Mouse (Mus musculus): ENCODE data around the gene Tmem222. TPM values are rescaled to one million over a fixed set of nuclear protein-coding genes. Genes with fewer than 3 reads are reported as not detected.

Tmem222 gene
- polyA plus RNA-seq, 2 experiments, result 84.1 to 101 TPM

DNA sequence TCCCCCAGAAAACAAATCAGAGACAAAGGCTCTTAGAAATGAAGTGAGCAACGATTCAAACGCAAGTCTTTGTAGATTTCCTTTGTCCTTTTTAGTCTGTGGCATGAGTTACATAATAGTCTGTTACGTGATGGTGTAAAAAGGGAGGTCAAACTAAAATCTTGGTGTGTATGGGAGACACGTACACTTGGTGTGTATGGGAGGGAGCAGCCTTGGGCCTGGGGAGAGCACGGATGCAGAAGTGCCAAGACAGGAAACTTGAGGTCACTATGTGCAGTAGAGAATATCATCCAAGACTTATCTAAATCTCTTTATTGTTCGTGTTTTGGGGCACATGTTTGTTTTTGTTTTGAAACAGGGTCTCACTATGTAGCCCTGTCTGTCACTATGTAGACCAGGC is 475 bp upstream of the Tmem222 start:
- Histone ChIP-seq H3K9me3 (ENCODE audit: control insufficient read depth, low read length) (no peaks in the 10 kb centered on the region), H3K4me1 (ENCODE audit: control insufficient read depth, insufficient read depth, low read length) (peaks cover 32% of the 10 kb centered on the region), H3K36me3 (ENCODE audit: control insufficient read depth, insufficient read depth, low read length) (peaks cover 7% of the 10 kb centered on the region; the same call in 1 of the 2 replicates), H3K27me3 (ENCODE audit: control insufficient read depth, insufficient read depth, low read length) (no peaks in the 10 kb centered on the region), H3K4me3 (replicated peaks; ENCODE audit: low read length) (peak overlapping the region; percentile 89), H3K27ac (replicated peaks; ENCODE audit: low read depth, low read length) (peak overlapping the region; percentile 92), H3K9ac (ENCODE audit: low read depth, low read length, severe bottlenecking) (peak overlapping the region; percentile 87), H3K4me2 (replicated peaks; ENCODE audit: low read depth, low read length, severe bottlenecking) (peak overlapping the region; percentile 79)
- DNase-seq (ENCODE audit: low spot score), result no peak
- TF ChIP-seq POLR2A (IDR thresholded peaks at IDR 0.05; ENCODE audit: borderline replicate concordance, extremely low read depth, insufficient read depth, insufficient read length), result no peak
- 28% methylated on average over 6 of the region's 6 CpGs for WGBS
- ATAC-seq (ENCODE audit: low FRiP score, low read depth), result no peak; the same call in 1 of the 2 replicates

DNA sequence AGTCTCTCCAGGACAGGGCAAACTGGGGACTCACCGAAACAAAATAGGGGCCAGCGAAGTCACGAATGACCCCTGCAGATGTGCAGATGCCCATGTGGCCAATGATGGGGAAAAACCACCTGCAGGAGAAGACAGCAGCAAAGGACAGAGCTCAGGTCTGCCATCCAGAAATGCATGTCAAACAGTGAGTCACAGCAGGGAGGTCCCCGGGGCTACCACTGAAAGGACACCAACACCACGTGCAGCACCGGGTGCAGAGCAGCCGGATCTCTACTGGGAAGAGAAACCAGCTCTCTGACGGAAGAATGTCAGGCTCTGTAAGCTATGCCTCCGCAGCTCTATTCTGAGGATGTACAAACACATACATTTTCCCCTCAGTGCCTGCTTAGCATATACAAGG is 6.7 kb downstream of the Tmem222 start:
- Histone ChIP-seq H3K9me3 (ENCODE audit: control insufficient read depth, low read length) (no peaks in the 10 kb centered on the region), H3K9ac (ENCODE audit: low read depth, low read length, severe bottlenecking) (no peak overlapping the region), H3K4me2 (replicated peaks; ENCODE audit: low read depth, low read length, severe bottlenecking) (no peak overlapping the region), H3K4me3 (replicated peaks; ENCODE audit: low read length) (no peak overlapping the region), H3K36me3 (ENCODE audit: control insufficient read depth, insufficient read depth, low read length) (peaks cover 52% of the 10 kb centered on the region), H3K27ac (replicated peaks; ENCODE audit: low read depth, low read length) (no peak overlapping the region), H3K27me3 (ENCODE audit: control insufficient read depth, insufficient read depth, low read length) (no peaks in the 10 kb centered on the region), H3K4me1 (ENCODE audit: control insufficient read depth, insufficient read depth, low read length) (peaks cover under 1% of the 10 kb centered on the region; the same call in 1 of the 2 replicates)
- DNase-seq (ENCODE audit: low spot score), result no peak
- ATAC-seq (ENCODE audit: low FRiP score, low read depth), result no peak
- 96% methylated on average over 9 of the region's 9 CpGs for WGBS
- no peak for TF ChIP-seq POLR2A (IDR thresholded peaks at IDR 0.05; ENCODE audit: borderline replicate concordance, extremely low read depth, insufficient read depth, insufficient read length)

DNA sequence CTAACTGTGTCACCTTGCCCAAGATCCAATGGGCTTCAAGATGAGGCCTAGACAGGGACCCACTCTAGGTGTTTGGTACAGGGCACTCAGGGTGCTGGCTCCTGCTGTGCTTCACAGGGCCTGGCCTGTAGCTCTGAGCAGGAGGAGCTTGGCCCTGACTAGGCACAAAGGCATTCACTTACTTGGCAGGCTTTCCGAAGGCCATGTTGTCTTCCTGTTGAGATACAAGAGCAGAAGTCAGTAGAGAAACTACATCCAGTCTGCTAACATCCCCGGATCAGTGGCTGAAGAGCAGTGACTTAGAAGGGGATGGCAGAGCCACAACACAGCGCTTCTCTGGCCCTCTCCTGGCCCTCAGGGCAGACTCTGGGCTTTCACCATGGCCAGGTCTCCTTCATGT is 8.0 kb downstream of the Tmem222 start:
- 84% methylated on average over 3 of the region's 3 CpGs for WGBS
- H3K4me1 ChIP-seq (ENCODE audit: control insufficient read depth, insufficient read depth, low read length), result no peaks in the 10 kb centered on the region
- no peak overlapping the region for H3K4me3 ChIP-seq (replicated peaks; ENCODE audit: low read length)
- TF ChIP-seq POLR2A (IDR thresholded peaks at IDR 0.05; ENCODE audit: borderline replicate concordance, extremely low read depth, insufficient read depth, insufficient read length), result no peak
- H3K27ac ChIP-seq (replicated peaks; ENCODE audit: low read depth, low read length), result no peak overlapping the region
- H3K27me3 ChIP-seq (ENCODE audit: control insufficient read depth, insufficient read depth, low read length), result no peaks in the 10 kb centered on the region
- no peaks in the 10 kb centered on the region; the same call in 1 of the 2 replicates for H3K9me3 ChIP-seq (ENCODE audit: control insufficient read depth, low read length)
- DNase-seq (ENCODE audit: low spot score) (no peak), ATAC-seq (ENCODE audit: low FRiP score, low read depth) (no peak)
- no peak overlapping the region for H3K9ac ChIP-seq (ENCODE audit: low read depth, low read length, severe bottlenecking)
- H3K4me2 ChIP-seq (replicated peaks; ENCODE audit: low read depth, low read length, severe bottlenecking), result no peak overlapping the region
- peaks cover 64% of the 10 kb centered on the region for H3K36me3 ChIP-seq (ENCODE audit: control insufficient read depth, insufficient read depth, low read length)

- Histone ChIP-seq H3K27ac (replicated peaks; ENCODE audit: low read depth, low read length) (no peak overlapping the region), H3K36me3 (ENCODE audit: control insufficient read depth, insufficient read depth, low read length) (peaks cover 63% of the 10 kb centered on the region), H3K9me3 (ENCODE audit: control insufficient read depth, low read length) (no peaks in the 10 kb centered on the region; the same call in 1 of the 2 replicates), H3K9ac (ENCODE audit: low read depth, low read length, severe bottlenecking) (no peak overlapping the region), H3K27me3 (ENCODE audit: control insufficient read depth, insufficient read depth, low read length) (no peaks in the 10 kb centered on the region), H3K4me1 (ENCODE audit: control insufficient read depth, insufficient read depth, low read length) (no peaks in the 10 kb centered on the region), H3K4me2 (replicated peaks; ENCODE audit: low read depth, low read length, severe bottlenecking) (no peak overlapping the region), H3K4me3 (replicated peaks; ENCODE audit: low read length) (no peak overlapping the region)
- WGBS, result 88% methylated on average over 3 of the region's 3 CpGs
- DNase-seq (ENCODE audit: low spot score) (no peak), ATAC-seq (ENCODE audit: low FRiP score, low read depth) (no peak)
- TF ChIP-seq POLR2A (IDR thresholded peaks at IDR 0.05; ENCODE audit: borderline replicate concordance, extremely low read depth, insufficient read depth, insufficient read length), result no peak
These were observed 8.7 kb downstream of the Tmem222 start for GRCm38 (mm10) chr4:133268931-133269330.

DNA sequence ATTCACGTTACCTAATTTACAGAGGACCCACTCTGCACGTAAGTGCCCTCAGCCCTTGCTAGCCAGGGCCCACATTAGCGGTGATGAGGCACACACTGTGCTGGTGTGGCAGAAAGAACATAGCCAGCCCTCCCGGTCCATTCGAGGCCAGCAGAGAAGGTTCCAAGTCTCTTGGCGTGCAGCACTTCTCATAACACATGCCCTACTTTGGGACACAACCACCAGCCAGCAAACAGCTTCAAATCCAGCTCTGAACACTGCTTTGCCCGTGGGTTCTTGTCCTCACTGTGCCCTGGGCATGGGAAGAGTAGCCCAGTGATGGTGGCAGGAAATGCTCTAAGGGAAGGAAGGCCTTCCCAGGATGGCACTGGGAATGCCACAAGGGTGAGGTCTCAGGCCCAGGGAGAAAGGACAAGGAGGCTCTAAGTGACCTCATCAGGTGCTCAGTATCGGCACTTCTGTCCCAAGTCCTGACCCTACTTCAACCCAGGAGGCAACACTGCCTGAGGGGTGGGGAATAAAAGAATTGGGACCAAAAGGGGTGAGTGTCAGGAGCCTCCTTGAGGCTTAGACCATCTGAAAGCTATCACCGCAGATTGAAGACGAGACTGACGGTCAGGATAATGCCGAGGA is 11.2 kb downstream of the Tmem222 start:
- Histone ChIP-seq H3K9ac (ENCODE audit: low read depth, low read length, severe bottlenecking) (no peak overlapping the region), H3K4me1 (ENCODE audit: control insufficient read depth, insufficient read depth, low read length) (no peaks in the 10 kb centered on the region), H3K4me2 (replicated peaks; ENCODE audit: low read depth, low read length, severe bottlenecking) (no peak overlapping the region), H3K27me3 (ENCODE audit: control insufficient read depth, insufficient read depth, low read length) (no peaks in the 10 kb centered on the region), H3K4me3 (replicated peaks; ENCODE audit: low read length) (no peak overlapping the region), H3K9me3 (ENCODE audit: control insufficient read depth, low read length) (no peaks in the 10 kb centered on the region; the same call in 1 of the 2 replicates), H3K36me3 (ENCODE audit: control insufficient read depth, insufficient read depth, low read length) (peaks cover 63% of the 10 kb centered on the region), H3K27ac (replicated peaks; ENCODE audit: low read depth, low read length) (no peak overlapping the region)
- no peak for TF ChIP-seq POLR2A (IDR thresholded peaks at IDR 0.05; ENCODE audit: borderline replicate concordance, extremely low read depth, insufficient read depth, insufficient read length)
- ATAC-seq (ENCODE audit: low FRiP score, low read depth) (no peak), DNase-seq (ENCODE audit: low spot score) (no peak)
- 91% methylated on average over 12 of the region's 12 CpGs for WGBS
